Mouse (Mus musculus) limb, embryonic 13.5 days (tissue): ENCODE results near the gene Shox2. TPM values are rescaled to one million over a fixed set of nuclear protein-coding genes. Genes with fewer than 3 reads are reported as not detected.

ENCODE experiments used
- ATAC-seq: fragments of 200-750 bp; cut with Nextera tagmentation; 2 replicates; pipeline ENCODE4 v1.8.0; 2017; ENCODE audit warnings: low read depth, moderate number of reproducible peaks, moderate TSS enrichment; ENCODE audit not compliant: low FRiP score
- H3K27ac ChIP-seq: fragments of 300-500 bp; sonication (generic); 2 replicates; pipeline ENCODE4 v1.5.1; 2015; ENCODE audit warnings: inconsistent platforms, mild to moderate bottlenecking, moderate library complexity
- H3K27me3 ChIP-seq: fragments of 300-500 bp; sonication (generic); 2 replicates; pipeline ENCODE4 v1.6.1; 2015; ENCODE audit warnings: mild to moderate bottlenecking, inconsistent platforms
- H3K36me3 ChIP-seq: fragments of 300-500 bp; sonication (generic); 2 replicates; pipeline ENCODE4 v1.6.1; 2015; ENCODE audit warnings: inconsistent platforms, mild to moderate bottlenecking, moderate library complexity
- H3K4me1 ChIP-seq: fragments of 300-500 bp; sonication (generic); 2 replicates; pipeline ENCODE4 v1.6.1; 2015; ENCODE audit warnings: inconsistent platforms
- H3K4me2 ChIP-seq: fragments of 300-500 bp; sonication (generic); replicated peaks from 2 replicates; pipeline ENCODE4 v1.6.1; 2015; ENCODE audit warnings: inconsistent platforms, mild to moderate bottlenecking, moderate library complexity
- H3K4me3 ChIP-seq: fragments of 300-500 bp; sonication (generic); 2 replicates; pipeline ENCODE4 v1.5.1; 2015; ENCODE audit warnings: moderate library complexity, mild to moderate bottlenecking, inconsistent platforms
- H3K9ac ChIP-seq: fragments of 300-500 bp; sonication (generic); 2 replicates; pipeline ENCODE4 v1.6.1; 2015; ENCODE audit warnings: mild to moderate bottlenecking, inconsistent platforms
- H3K9me3 ChIP-seq: fragments of 300-500 bp; sonication (generic); 2 replicates; pipeline ENCODE4 v1.6.1; 2016; ENCODE audit warnings: inconsistent platforms
- WGBS: fragments of 180-500 bp; shearing (Covaris S2); methylation state at CpG from one replicate; pipeline ENCODE4 v1.1.7; 2015; 5-methylcytosine and 5-hydroxymethylcytosine counted together
- polyA plus RNA-seq: library from polyadenylated mRNA; unstranded; fragments of >200 nt; fragmentation: Nextera tagmentation; extraction: Ambion mirVana; gene quantifications from 2 replicates; pipeline ENCODE4 v1.2.1, GENCODE M21; 2015

Gene Shox2
- polyA plus RNA-seq: 61.6 and 65.2 TPM in 2 replicates

DNA sequence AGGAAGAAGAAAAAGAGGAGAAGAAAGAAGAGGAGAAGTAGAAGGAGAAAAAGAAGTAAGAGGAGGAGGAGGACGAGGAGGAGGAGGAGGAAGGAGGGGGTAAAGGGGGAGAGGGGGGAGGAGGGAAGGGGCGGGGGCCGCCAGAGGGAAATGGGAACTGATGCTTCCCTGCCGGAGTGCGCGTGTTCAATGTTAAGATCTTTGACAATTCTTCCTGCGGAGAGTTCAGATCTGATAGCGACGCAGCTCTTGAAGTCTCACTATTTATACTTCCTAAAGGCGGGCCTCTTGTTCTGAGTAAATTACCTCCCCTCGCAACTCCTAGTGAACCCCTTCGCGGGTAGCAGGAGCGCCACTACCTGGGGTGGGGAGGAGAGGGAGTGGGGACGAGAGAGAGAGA lies at the start of gene Shox2:
Shox2 (minus strand) TSS at position 66 of the 400 bp plus-strand sequence.
- peaks cover 25% of the 10 kb centered on the region; the same call in 1 of the 2 replicates for H3K4me1 ChIP-seq
- no peaks in the 10 kb centered on the region for H3K36me3 ChIP-seq
- peak within 1 kb of the TSS; percentile 93 for H3K9ac ChIP-seq
- WGBS: under 1% methylated on average over 14 of the region's 15 CpGs
- no peak for ATAC-seq
- H3K4me2 ChIP-seq: peak within 1 kb of the TSS; percentile 73
- H3K27me3 ChIP-seq: peaks cover 56% of the 10 kb centered on the region
- H3K4me3 ChIP-seq: peak within 1 kb of the TSS; percentile 64
- H3K9me3 ChIP-seq: no peaks in the 10 kb centered on the region
- H3K27ac ChIP-seq: peak within 1 kb of the TSS; percentile 97

DNA sequence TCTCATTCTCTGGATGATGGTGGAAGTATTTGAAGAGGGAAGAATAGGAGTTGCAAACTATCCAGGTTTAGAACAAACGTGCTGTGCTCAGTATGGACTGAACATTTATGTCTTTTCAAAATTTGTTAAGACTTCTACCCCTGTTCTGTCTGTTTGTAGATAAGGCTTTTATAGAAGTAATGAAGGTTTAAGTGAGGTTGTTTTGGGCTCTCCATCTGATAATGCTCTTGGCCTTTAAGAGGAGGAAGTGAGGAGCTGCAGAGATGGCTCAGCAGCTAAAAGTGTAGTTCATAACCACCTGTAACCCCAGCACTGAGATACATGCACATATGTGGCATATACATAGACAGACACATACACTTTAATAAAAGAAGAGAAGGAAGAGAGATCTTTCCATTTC lies 15.2 kb upstream of the Shox2 start:
- Histone ChIP-seq H3K27me3 (no peaks in the 10 kb centered on the region), H3K9ac (no peak overlapping the region), H3K4me1 (no peaks in the 10 kb centered on the region), H3K4me2 (no peak overlapping the region), H3K27ac (no peak overlapping the region), H3K4me3 (no peak overlapping the region), H3K36me3 (peaks cover 32% of the 10 kb centered on the region), H3K9me3 (no peaks in the 10 kb centered on the region)
- 100% methylated on average over 1 of the region's 1 CpGs for WGBS
- no peak for ATAC-seq

DNA sequence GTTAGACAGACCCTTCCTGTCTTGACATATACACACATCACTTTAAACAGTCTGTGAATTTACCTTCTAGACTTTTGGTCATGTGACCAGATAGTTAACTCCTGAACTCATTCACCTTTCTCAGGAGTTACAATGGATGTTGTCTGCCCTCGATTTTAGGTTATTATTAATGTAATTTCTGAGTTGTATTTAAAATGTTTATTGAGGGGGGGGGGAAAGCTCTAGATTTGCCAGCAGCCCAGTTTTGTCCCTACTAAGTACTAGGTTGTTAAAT lies 4.7 kb upstream of the Shox2 start:
- Histone ChIP-seq H3K4me1 (peaks cover 14% of the 10 kb centered on the region; the same call in 1 of the 2 replicates), H3K27ac (no peak overlapping the region), H3K36me3 (no peaks in the 10 kb centered on the region), H3K9ac (peak overlapping the region; percentile 85), H3K4me2 (peak overlapping the region; percentile 76), H3K4me3 (peak overlapping the region; percentile 76), H3K9me3 (no peaks in the 10 kb centered on the region), H3K27me3 (peaks cover 16% of the 10 kb centered on the region; the same call in 1 of the 2 replicates)
- WGBS: 7% methylated on average over 1 of the region's 1 CpGs
- no peak for ATAC-seq

DNA sequence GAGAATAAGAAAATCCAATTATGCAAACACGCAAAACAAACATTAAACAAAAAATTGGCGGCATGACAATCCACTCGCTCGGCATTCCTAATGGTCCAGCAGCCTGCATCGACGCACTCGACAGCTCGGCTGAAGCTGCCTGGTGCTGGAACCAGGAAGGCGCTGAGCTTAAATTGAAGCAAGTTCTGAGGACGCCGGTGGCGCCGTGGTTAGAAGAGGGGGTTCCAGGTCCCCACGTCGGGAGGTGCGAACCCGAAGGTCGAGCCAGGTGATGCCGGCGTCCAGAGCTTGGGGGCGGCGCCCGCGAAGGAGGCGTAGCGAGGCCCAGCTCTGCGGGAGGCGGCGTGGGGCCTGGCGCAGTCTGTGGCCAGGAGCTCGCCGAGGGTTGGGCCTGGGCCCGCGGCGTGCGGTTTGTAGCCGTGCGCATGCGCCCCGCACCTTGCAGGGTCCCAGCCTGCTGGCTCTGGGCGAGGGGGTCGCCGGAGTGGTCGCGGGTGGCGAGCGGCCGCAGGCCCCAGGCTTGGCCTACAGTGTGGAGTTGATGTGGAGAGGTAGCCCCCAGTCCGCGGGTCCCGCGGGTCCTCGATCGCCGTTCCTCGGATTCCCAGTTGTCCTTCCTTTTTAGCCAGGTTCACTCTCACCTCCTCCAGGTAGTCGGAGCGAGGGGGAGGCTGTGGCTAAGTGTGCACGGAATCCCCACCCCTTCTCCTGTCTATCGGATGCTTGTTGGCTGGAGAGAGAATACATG lies 4.1 kb upstream of the Shox2 start:
- Histone ChIP-seq H3K9ac (peak overlapping the region; percentile 85), H3K9me3 (no peaks in the 10 kb centered on the region), H3K27ac (peak overlapping the region; percentile 78), H3K4me3 (peak overlapping the region; percentile 76), H3K4me1 (peaks cover 16% of the 10 kb centered on the region; the same call in 1 of the 2 replicates), H3K27me3 (peaks cover 21% of the 10 kb centered on the region; the same call in 1 of the 2 replicates), H3K36me3 (no peaks in the 10 kb centered on the region), H3K4me2 (peak overlapping the region; percentile 76)
- peak; percentile 93 for ATAC-seq
- under 1% methylated on average over 60 of the region's 60 CpGs for WGBS

DNA sequence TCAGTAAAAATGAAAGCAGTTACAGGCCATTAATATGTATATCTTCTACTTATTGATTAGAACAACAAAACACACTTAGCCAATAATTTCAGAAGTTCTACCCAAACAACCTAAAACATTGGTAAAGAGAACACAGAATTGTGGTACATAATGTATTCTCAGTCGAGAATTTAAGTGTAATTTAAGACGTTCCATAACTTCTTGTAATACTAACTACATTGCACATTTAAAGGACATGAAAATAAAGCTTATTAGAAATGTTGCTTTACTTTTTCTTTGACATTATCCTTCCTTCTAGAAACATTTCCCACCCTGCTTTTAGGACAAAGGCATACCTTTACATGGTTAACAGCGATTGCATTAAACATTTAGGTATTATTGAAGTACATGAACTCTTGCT lies 1.9 kb upstream of the Shox2 start:
- peaks cover 40% of the 10 kb centered on the region for H3K27me3 ChIP-seq
- H3K9me3 ChIP-seq: no peaks in the 10 kb centered on the region
- no peak overlapping the region for H3K27ac ChIP-seq
- no peak for ATAC-seq
- H3K4me2 ChIP-seq: peak overlapping the region; percentile 19; the same call in 1 of the 2 replicates
- peaks cover 24% of the 10 kb centered on the region; the same call in 1 of the 2 replicates for H3K4me1 ChIP-seq
- no peak overlapping the region for H3K9ac ChIP-seq
- no peaks in the 10 kb centered on the region for H3K36me3 ChIP-seq
- 0 out of 2 replicates have a peak overlapping the region, but pooled peaks have one; percentile 4 for H3K4me3 ChIP-seq
- WGBS: 17% methylated on average over 3 of the region's 3 CpGs

DNA sequence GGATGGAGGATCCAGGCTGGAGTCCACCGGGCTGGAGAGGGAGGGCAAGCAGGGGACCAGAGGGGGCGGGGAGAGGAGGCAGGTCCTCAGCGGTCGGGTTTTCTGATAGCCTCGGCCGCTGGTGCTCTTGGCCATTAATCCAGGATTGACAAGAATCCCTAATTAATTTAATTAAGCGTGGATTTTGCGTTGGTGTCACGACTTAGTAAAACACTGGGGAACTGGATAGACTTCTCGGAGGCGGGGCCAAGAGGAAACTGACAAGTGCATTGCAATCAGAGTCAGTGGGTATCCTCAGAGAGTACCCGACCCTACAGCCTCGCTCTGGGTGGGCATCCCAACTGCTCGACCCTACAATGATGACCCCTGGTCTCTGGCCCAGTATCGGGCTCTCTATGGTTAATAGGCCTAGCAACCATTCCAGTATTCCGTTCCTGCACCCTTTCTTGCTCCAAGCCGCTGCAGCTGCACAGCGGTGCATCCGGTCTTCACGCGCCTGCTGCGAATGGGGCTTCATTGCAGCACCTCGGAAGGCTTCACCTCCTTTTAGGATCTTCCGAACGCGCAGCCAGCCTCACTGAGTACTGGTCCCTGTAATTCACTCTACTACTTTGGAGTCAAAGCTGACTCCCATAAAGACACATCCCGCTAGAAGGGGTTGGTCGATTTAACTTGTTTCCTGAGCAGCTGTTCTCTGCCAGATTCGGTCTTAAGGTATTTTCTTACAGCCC lies 775 bp upstream of the Shox2 start:
- peak; percentile 25 for ATAC-seq
- H3K27me3 ChIP-seq: peaks cover 49% of the 10 kb centered on the region
- H3K4me3 ChIP-seq: peak overlapping the region; percentile 64
- H3K27ac ChIP-seq: peak overlapping the region; percentile 97
- peak overlapping the region; percentile 73 for H3K4me2 ChIP-seq
- peak overlapping the region; percentile 93 for H3K9ac ChIP-seq
- H3K9me3 ChIP-seq: no peaks in the 10 kb centered on the region
- H3K4me1 ChIP-seq: peaks cover 27% of the 10 kb centered on the region; the same call in 1 of the 2 replicates
- no peaks in the 10 kb centered on the region for H3K36me3 ChIP-seq
- under 1% methylated on average over 29 of the region's 29 CpGs for WGBS

DNA sequence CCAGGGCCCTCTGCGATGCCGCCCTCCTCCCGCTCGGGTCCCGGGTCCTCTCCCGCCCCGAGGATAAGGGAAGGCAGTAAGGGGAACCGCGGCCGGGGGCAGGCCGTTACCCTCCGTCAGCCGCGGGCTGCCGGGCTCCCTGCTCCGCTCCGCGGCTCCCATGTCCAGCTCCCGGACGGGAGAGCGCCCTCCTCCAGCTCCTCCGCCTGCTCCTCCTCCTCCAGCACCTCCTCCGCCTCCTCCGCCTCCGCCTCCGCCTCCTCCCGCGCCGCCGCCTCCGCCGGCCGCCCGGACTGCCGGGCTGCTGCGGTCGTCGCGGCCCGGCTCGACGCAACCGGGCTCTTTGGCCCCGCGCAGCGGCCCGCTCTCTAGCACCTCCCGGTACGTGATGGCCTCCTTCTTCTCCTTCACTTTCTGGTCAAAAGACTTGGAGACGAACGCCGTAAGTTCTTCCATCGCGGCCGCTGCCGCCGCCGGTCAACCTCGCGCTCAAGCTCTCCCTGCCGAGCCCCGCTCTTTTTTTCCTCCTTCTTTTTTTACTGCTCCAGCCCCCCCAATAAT lies 390 bp downstream of the Shox2 start, which contains the start of gene Rsrc1:
Rsrc1 (plus strand) TSS at position 290 of the 561 bp plus-strand sequence.
- peak within 1 kb of the TSS; percentile 93 for H3K9ac ChIP-seq
- no peaks in the 10 kb centered on the region for H3K9me3 ChIP-seq
- peak within 1 kb of the TSS; percentile 97 for H3K27ac ChIP-seq
- 0% methylated on average over 21 of the region's 62 CpGs for WGBS
- no peaks in the 10 kb centered on the region for H3K36me3 ChIP-seq
- peak within 1 kb of the TSS; percentile 73 for H3K4me2 ChIP-seq
- peaks cover 20% of the 10 kb centered on the region; the same call in 1 of the 2 replicates for H3K4me1 ChIP-seq
- ATAC-seq: no peak; the same call in 1 of the 2 replicates
- peak within 1 kb of the TSS; percentile 64 for H3K4me3 ChIP-seq
- H3K27me3 ChIP-seq: peaks cover 59% of the 10 kb centered on the region

DNA sequence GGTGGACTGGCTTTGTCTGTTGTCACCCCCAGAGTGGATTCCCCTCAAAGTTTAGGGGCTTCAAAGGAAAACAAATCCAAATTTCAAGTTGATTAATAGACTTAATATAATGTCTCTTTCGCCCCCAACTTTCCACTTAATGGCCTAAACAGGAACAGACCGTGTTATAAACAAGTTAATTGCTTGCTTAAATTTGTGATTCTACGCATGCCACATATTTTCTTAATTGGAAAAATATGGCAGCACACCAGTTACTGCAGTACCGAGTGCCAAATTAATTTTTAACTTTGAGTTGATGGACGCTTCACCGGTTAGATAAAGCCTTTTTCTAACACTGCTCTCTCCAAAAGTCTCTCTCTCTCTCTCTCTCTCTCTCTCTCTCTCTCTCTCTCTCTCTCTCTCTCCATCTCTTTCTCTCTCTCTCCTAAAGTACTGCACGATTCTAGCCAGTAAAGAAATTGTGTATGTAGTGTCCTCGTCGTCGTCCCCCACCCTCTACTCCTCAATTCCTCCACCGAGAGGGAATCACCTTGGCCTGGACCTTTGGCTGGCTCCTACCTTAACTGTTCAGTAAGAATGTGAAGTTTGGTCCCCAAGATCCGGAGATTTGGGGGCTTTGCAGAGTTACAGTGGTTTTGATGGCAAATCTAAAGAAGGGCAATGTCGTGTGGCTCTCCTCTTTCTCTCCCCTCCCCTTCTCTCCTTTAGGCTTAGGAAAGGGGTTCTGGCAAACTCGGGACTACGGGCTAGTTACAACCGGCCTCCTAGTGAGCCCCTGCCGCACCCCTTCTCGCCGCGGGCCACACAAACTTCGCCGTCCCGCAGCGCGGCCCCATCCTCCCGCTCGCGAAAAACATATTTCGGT lies 1.2 kb downstream of the Shox2 start:
- H3K9ac ChIP-seq: peak overlapping the region; percentile 93
- H3K36me3 ChIP-seq: no peaks in the 10 kb centered on the region
- H3K4me2 ChIP-seq: peak overlapping the region; percentile 73
- H3K27me3 ChIP-seq: peaks cover 61% of the 10 kb centered on the region
- H3K4me3 ChIP-seq: peak overlapping the region; percentile 64
- H3K9me3 ChIP-seq: no peaks in the 10 kb centered on the region
- peaks cover 20% of the 10 kb centered on the region; the same call in 1 of the 2 replicates for H3K4me1 ChIP-seq
- WGBS: 1% methylated on average over 29 of the region's 29 CpGs
- no peak for ATAC-seq
- H3K27ac ChIP-seq: peak overlapping the region; percentile 97

DNA sequence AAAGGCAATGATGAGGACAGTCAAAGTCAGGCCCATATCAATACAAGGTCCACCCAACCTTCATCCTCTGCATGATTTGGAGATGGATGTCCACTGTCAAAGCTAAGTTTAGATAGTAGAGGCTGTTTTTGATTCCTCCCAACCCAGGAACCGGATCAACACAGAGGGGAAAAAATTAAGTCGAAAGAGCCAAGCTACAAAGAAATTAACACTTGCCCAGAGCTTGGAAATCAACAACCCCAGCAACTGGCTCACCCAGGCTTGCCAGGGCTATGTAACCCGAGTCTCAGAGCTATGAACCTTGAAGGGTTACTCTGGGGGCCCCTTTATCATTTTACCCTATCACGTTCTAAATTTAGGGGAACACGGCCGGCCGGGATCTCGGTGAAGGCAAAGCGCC lies 2.1 kb downstream of the Shox2 start:
- H3K9me3 ChIP-seq: no peaks in the 10 kb centered on the region
- no peak for ATAC-seq
- WGBS: 4% methylated on average over 9 of the region's 9 CpGs
- peak overlapping the region; percentile 73 for H3K4me2 ChIP-seq
- peak overlapping the region; percentile 64 for H3K4me3 ChIP-seq
- peak overlapping the region; percentile 97 for H3K27ac ChIP-seq
- peaks cover 69% of the 10 kb centered on the region for H3K27me3 ChIP-seq
- peak overlapping the region; percentile 93 for H3K9ac ChIP-seq
- H3K4me1 ChIP-seq: peaks cover 20% of the 10 kb centered on the region; the same call in 1 of the 2 replicates
- H3K36me3 ChIP-seq: no peaks in the 10 kb centered on the region

DNA sequence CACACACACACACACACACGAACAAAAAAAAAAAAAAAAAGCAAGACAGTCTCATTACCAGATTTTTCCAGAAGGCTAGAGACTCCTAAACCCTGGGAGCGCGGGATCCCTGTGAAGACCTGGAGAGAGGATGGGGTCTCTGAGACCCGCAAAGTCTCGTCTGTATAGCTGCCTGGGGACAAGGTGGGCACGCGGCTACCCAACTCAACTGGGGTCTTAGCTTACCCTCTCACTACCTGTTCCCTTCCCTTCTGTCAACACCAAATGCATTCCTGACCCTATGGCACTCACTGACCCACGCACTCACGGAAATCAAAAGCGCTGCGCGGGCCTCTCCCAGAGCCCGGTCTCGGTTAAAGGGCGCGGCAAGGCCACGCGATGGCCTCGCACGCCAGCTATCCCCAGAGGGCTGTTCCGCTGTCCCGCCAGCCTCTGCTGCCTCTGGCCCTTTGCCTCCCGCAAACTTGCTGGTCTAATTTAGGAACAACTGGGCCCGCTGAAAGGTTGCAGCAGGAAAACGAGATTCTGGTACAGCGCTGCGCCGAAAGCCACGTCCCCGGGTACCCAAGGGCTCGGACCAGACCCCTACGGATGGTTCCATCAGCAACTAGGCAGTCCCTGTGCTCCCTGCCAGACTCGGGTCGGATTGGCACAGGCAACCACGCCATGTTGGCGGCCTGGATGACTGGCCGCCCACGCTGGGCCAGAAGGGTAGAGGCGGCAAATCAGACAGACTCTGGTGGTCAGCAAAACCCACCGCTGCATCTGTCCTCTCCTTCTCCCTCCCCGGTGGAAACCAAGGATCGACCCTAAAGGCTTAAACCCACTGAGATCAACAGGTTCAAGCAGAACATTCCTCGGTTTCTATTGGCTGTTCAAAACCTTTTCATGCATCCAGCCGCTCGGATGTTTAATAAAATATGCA lies 2.9 kb downstream of the Shox2 start:
- H3K9me3 ChIP-seq: no peaks in the 10 kb centered on the region
- peak overlapping the region; percentile 73 for H3K4me2 ChIP-seq
- H3K4me3 ChIP-seq: peak overlapping the region; percentile 64
- H3K27me3 ChIP-seq: peaks cover 73% of the 10 kb centered on the region
- H3K27ac ChIP-seq: peak overlapping the region; percentile 97
- WGBS: under 1% methylated on average over 45 of the region's 45 CpGs
- ATAC-seq: no peak
- H3K9ac ChIP-seq: peak overlapping the region; percentile 93
- no peaks in the 10 kb centered on the region for H3K36me3 ChIP-seq
- peaks cover 24% of the 10 kb centered on the region for H3K4me1 ChIP-seq
